Comparison of ENCODE assay signal across 15 mouse cellular contexts in genomic region chr5:68120880-68121279, GRCm38 (mm10).
DNase-seq lines count a peak whose midpoint lies in the region; ATAC-seq and TF ChIP-seq lines count a peak whose summit lies in the region.
"Had no signal": no experiment of that assay in that cellular context is flagged by ENCODE, and none has a peak within 500 bp of the region (broad histone marks: within the 10 kb centered on the region; RNA-seq: fewer than 3 reads in every experiment).

No protein-coding gene starts in this region.

- ATAC-seq in forebrain, embryonic 14.5 days: no peak
- no peak for ATAC-seq in liver, embryonic 11.5 days (replicated peaks; ENCODE audit: low FRiP score)
- ATAC-seq: CD4-positive, CD25-positive, alpha-beta regulatory T cell, adult 4 months; forebrain, embryonic 16.5 days had no signal

- no peak overlapping the region for H3K4me3 ChIP-seq in forebrain, embryonic 14.5 days (ENCODE audit: low read depth, low read length)
- H3K4me3 ChIP-seq in forebrain, embryonic 10.5 days: no peak overlapping the region
- no peak overlapping the region for H3K4me3 ChIP-seq in liver, adult 2 months (ENCODE audit: insufficient read depth, low read depth, low read length)
- no peak overlapping the region for H3K4me3 ChIP-seq in liver, embryonic 11.5 days (ENCODE audit: low read depth, low read length)
- H3K4me3 ChIP-seq in E14TG2a.4 (replicated peaks; ENCODE audit: low read length): no peak overlapping the region
- H3K4me3 ChIP-seq in cortical plate, adult 2 months (ENCODE audit: insufficient read depth, low read length): no peak overlapping the region
- H3K4me3 ChIP-seq: lung, embryonic 15.5 days; midbrain, embryonic 10.5 days had no signal

- no peak overlapping the region for H3K9ac ChIP-seq in forebrain, embryonic 14.5 days (ENCODE audit: low read length)
- no peak overlapping the region for H3K9ac ChIP-seq in liver, adult 2 months (ENCODE audit: low read depth, low read length)
- no peak overlapping the region for H3K9ac ChIP-seq in liver, embryonic 11.5 days (ENCODE audit: low read depth, low read length)
- H3K9ac ChIP-seq: lung, embryonic 15.5 days had no signal

- H3K4me1 ChIP-seq in forebrain, embryonic 14.5 days (ENCODE audit: control insufficient read depth, insufficient read depth, low read length): no peaks in the 10 kb centered on the region
- no peaks in the 10 kb centered on the region for H3K4me1 ChIP-seq in forebrain, embryonic 10.5 days
- H3K4me1 ChIP-seq in liver, adult 2 months (ENCODE audit: control insufficient read depth, insufficient read depth, low read length): peaks cover 3% of the 10 kb centered on the region
- no peaks in the 10 kb centered on the region for H3K4me1 ChIP-seq in liver, embryonic 11.5 days (replicated peaks; ENCODE audit: control insufficient read depth, insufficient read depth, low read length)
- no peaks in the 10 kb centered on the region for H3K4me1 ChIP-seq in E14TG2a.4 (replicated peaks; ENCODE audit: low read depth, low read length)
- H3K4me1 ChIP-seq in cortical plate, adult 2 months (ENCODE audit: control insufficient read depth, insufficient read depth, low read length): no peaks in the 10 kb centered on the region
- H3K4me1 ChIP-seq: lung, embryonic 15.5 days; midbrain, embryonic 10.5 days had no signal

- peak; percentile 56 for DNase-seq in forebrain, embryonic 14.5 days (ENCODE audit: low spot score)
- no peak for DNase-seq in forebrain, embryonic 10.5 days (ENCODE audit: extremely low spot score, low spot score)
- peak; percentile 7 for DNase-seq in liver, adult 2 months (ENCODE audit: extremely low read depth, low read depth, low spot score)
- no peak for DNase-seq in liver, embryonic 11.5 days (ENCODE audit: low spot score)
- no peak for DNase-seq in frontal cortex, postnatal 10 days (ENCODE audit: low spot score in 2 of 2)
- no peak for DNase-seq in urinary bladder, postnatal 25 days (ENCODE audit: low spot score)
- DNase-seq: heart, adult 11 months; heart, postnatal 36 days; kidney, adult 8-10 months had no signal

- TF ChIP-seq POLR2A in liver, adult 2 months (IDR thresholded peaks at IDR 0.05; ENCODE audit: extremely low read depth, insufficient read depth, low read length): no peak
- TF ChIP-seq POLR2A in cortical plate, adult 2 months (IDR thresholded peaks at IDR 0.05; ENCODE audit: extremely low read depth, insufficient read depth, low read length): no peak

- H3K36me3 ChIP-seq in forebrain, embryonic 14.5 days (ENCODE audit: control insufficient read depth, insufficient read depth, low read length): no peaks in the 10 kb centered on the region
- no peaks in the 10 kb centered on the region for H3K36me3 ChIP-seq in forebrain, embryonic 10.5 days (replicated peaks)
- H3K36me3 ChIP-seq in liver, adult 2 months (ENCODE audit: control insufficient read depth, insufficient read depth, low read length): no peaks in the 10 kb centered on the region
- H3K36me3 ChIP-seq in liver, embryonic 11.5 days (ENCODE audit: control insufficient read depth, insufficient read depth, low read length): no peaks in the 10 kb centered on the region
- H3K36me3 ChIP-seq in E14TG2a.4 (ENCODE audit: insufficient read depth, low read length): no peaks in the 10 kb centered on the region
- H3K36me3 ChIP-seq: lung, embryonic 15.5 days; midbrain, embryonic 10.5 days had no signal

- no peaks in the 10 kb centered on the region for H3K27me3 ChIP-seq in forebrain, embryonic 14.5 days (replicated peaks; ENCODE audit: control insufficient read depth, insufficient read depth, low read length)
- no peaks in the 10 kb centered on the region for H3K27me3 ChIP-seq in forebrain, embryonic 10.5 days (ENCODE audit: poor library complexity, severe bottlenecking)
- H3K27me3 ChIP-seq in liver, adult 2 months (ENCODE audit: control insufficient read depth, insufficient read depth, low read length): no peaks in the 10 kb centered on the region
- no peaks in the 10 kb centered on the region for H3K27me3 ChIP-seq in liver, embryonic 11.5 days (replicated peaks; ENCODE audit: control insufficient read depth, insufficient read depth, low read length)
- H3K27me3 ChIP-seq in E14TG2a.4 (ENCODE audit: insufficient read depth, low read length): no peaks in the 10 kb centered on the region
- H3K27me3 ChIP-seq: lung, embryonic 15.5 days had no signal

- no peak for TF ChIP-seq CTCF in liver, adult 2 months (IDR thresholded peaks at IDR 0.05; ENCODE audit: low read depth, low read length)
- peak; percentile 38 for TF ChIP-seq CTCF in E14TG2a.4 (conservative IDR thresholded peaks at IDR 0.05; ENCODE audit: low read length)
- TF ChIP-seq CTCF in cortical plate, adult 2 months (IDR thresholded peaks at IDR 0.05; ENCODE audit: extremely low read depth, insufficient read depth, low read length): peak; percentile 5; the same call in 1 of the 2 replicates

- H3K79me2 ChIP-seq in liver, adult 2 months (ENCODE audit: control insufficient read depth, insufficient read depth, low read length): no peaks in the 10 kb centered on the region

- 34% methylated on average over 2 of the region's 2 CpGs for WGBS in forebrain, embryonic 14.5 days
- 62% methylated on average over 2 of the region's 2 CpGs for WGBS in forebrain, embryonic 10.5 days
- WGBS in liver, adult 2 months: 29% methylated on average over 2 of the region's 2 CpGs
- WGBS in liver, embryonic 11.5 days: 35% methylated on average over 2 of the region's 2 CpGs

- H3K9me3 ChIP-seq in forebrain, embryonic 14.5 days (replicated peaks; ENCODE audit: control insufficient read depth, low read length): no peaks in the 10 kb centered on the region
- no peaks in the 10 kb centered on the region for H3K9me3 ChIP-seq in forebrain, embryonic 10.5 days
- H3K9me3 ChIP-seq in liver, embryonic 11.5 days (ENCODE audit: control insufficient read depth, low read length): no peaks in the 10 kb centered on the region
- H3K9me3 ChIP-seq in E14TG2a.4 (ENCODE audit: low read length): no peaks in the 10 kb centered on the region
- H3K9me3 ChIP-seq: lung, embryonic 15.5 days; midbrain, embryonic 10.5 days had no signal

- no peak overlapping the region for H3K27ac ChIP-seq in forebrain, embryonic 14.5 days (ENCODE audit: low read depth, low read length)
- no peak overlapping the region for H3K27ac ChIP-seq in forebrain, embryonic 10.5 days
- H3K27ac ChIP-seq in liver, adult 2 months (replicated peaks; ENCODE audit: insufficient read depth, low read depth, low read length): no peak overlapping the region
- no peak overlapping the region for H3K27ac ChIP-seq in liver, embryonic 11.5 days (ENCODE audit: low read depth, low read length)
- H3K27ac ChIP-seq in cortical plate, adult 2 months (ENCODE audit: insufficient read depth, low read length): no peak overlapping the region
- H3K27ac ChIP-seq: lung, embryonic 15.5 days; midbrain, embryonic 10.5 days had no signal

- no peak overlapping the region for H3K4me2 ChIP-seq in forebrain, embryonic 14.5 days (ENCODE audit: low read length)
- H3K4me2 ChIP-seq in liver, embryonic 11.5 days: no peak overlapping the region
- H3K4me2 ChIP-seq: lung, embryonic 15.5 days had no signal

Comparison
In these comparisons a context has a peak if more than half of its experiments do, and no peak if none do; other contexts are left out.
1. DNase-seq: peak in forebrain, embryonic 14.5 days (single experiment) and liver, adult 2 months (single experiment); none in forebrain, embryonic 10.5 days (single experiment), liver, embryonic 11.5 days (single experiment), frontal cortex, postnatal 10 days (0 of 2) and urinary bladder, postnatal 25 days (single experiment).